Mouse (Mus musculus): ENCODE results near the gene Gm20388. TPM values are rescaled to one million over a fixed set of nuclear protein-coding genes. Genes with fewer than 3 reads are reported as not detected.

The Gm20388 gene
- polyA plus RNA-seq, 1 experiment from 2014 or later: 5.3 TPM

GRCm38 (mm10) chr8:121392482-121392881 is 1481.8 kb downstream of the Gm20388 start:
- no peaks in the 10 kb centered on the region for H3K9me3 ChIP-seq (ENCODE audit: control insufficient read depth, low read length)
- H3K36me3 ChIP-seq (ENCODE audit: control insufficient read depth, insufficient read depth, low read length): no peaks in the 10 kb centered on the region
- peaks cover 37% of the 10 kb centered on the region for H3K27me3 ChIP-seq (replicated peaks; ENCODE audit: control insufficient read depth, insufficient read depth, low read length)
- DNase-seq (ENCODE audit: low spot score) (no peak), ATAC-seq (replicated peaks; ENCODE audit: low FRiP score) (no peak)
- no peak overlapping the region for H3K9ac ChIP-seq (ENCODE audit: low read depth, low read length)
- no peak overlapping the region for H3K4me3 ChIP-seq (ENCODE audit: low read depth, low read length)
- 46% methylated on average over 10 of the region's 10 CpGs for WGBS
- no peak overlapping the region for H3K4me2 ChIP-seq
- H3K4me1 ChIP-seq (replicated peaks; ENCODE audit: control insufficient read depth, insufficient read depth, low read length): peaks cover 4% of the 10 kb centered on the region; the same call in 1 of the 2 replicates
- no peak overlapping the region for H3K27ac ChIP-seq (ENCODE audit: low read depth, low read length)

GRCm38 (mm10) chr8:121393111-121393510 is 1482.5 kb downstream of the Gm20388 start:
- DNase-seq (ENCODE audit: low spot score): no peak
- peaks cover 37% of the 10 kb centered on the region for H3K27me3 ChIP-seq (replicated peaks; ENCODE audit: control insufficient read depth, insufficient read depth, low read length)
- H3K27ac ChIP-seq (ENCODE audit: low read depth, low read length): no peak overlapping the region
- peaks cover 4% of the 10 kb centered on the region; the same call in 1 of the 2 replicates for H3K4me1 ChIP-seq (replicated peaks; ENCODE audit: control insufficient read depth, insufficient read depth, low read length)
- no peak overlapping the region for H3K9ac ChIP-seq (ENCODE audit: low read depth, low read length)
- ATAC-seq (replicated peaks; ENCODE audit: low FRiP score): no peak
- H3K9me3 ChIP-seq (ENCODE audit: control insufficient read depth, low read length): no peaks in the 10 kb centered on the region
- 8% methylated on average over 9 of the region's 9 CpGs for WGBS
- H3K4me3 ChIP-seq (ENCODE audit: low read depth, low read length): no peak overlapping the region
- H3K4me2 ChIP-seq: no peak overlapping the region
- no peaks in the 10 kb centered on the region for H3K36me3 ChIP-seq (ENCODE audit: control insufficient read depth, insufficient read depth, low read length)

GRCm38 (mm10) chr8:121394686-121395085 is 1484.0 kb downstream of the Gm20388 start:
- Histone ChIP-seq H3K4me1 (replicated peaks; ENCODE audit: control insufficient read depth, insufficient read depth, low read length) (peaks cover 4% of the 10 kb centered on the region; the same call in 1 of the 2 replicates), H3K9ac (ENCODE audit: low read depth, low read length) (no peak overlapping the region), H3K27ac (ENCODE audit: low read depth, low read length) (no peak overlapping the region), H3K36me3 (ENCODE audit: control insufficient read depth, insufficient read depth, low read length) (no peaks in the 10 kb centered on the region), H3K9me3 (ENCODE audit: control insufficient read depth, low read length) (no peaks in the 10 kb centered on the region), H3K4me2 (no peak overlapping the region), H3K27me3 (replicated peaks; ENCODE audit: control insufficient read depth, insufficient read depth, low read length) (peaks cover 37% of the 10 kb centered on the region), H3K4me3 (ENCODE audit: low read depth, low read length) (no peak overlapping the region)
- DNase-seq (ENCODE audit: low spot score): no peak
- ATAC-seq (replicated peaks; ENCODE audit: low FRiP score): no peak
- WGBS: 68% methylated on average over 5 of the region's 5 CpGs

- no peak overlapping the region for H3K4me2 ChIP-seq
- no peak for ATAC-seq (replicated peaks; ENCODE audit: low FRiP score)
- no peak overlapping the region for H3K4me3 ChIP-seq (ENCODE audit: low read depth, low read length)
- no peak overlapping the region for H3K9ac ChIP-seq (ENCODE audit: low read depth, low read length)
- no peak overlapping the region for H3K27ac ChIP-seq (ENCODE audit: low read depth, low read length)
- H3K36me3 ChIP-seq (ENCODE audit: control insufficient read depth, insufficient read depth, low read length): no peaks in the 10 kb centered on the region
- H3K9me3 ChIP-seq (ENCODE audit: control insufficient read depth, low read length): no peaks in the 10 kb centered on the region
- peaks cover 36% of the 10 kb centered on the region for H3K27me3 ChIP-seq (replicated peaks; ENCODE audit: control insufficient read depth, insufficient read depth, low read length)
- WGBS: 68% methylated on average over 11 of the region's 11 CpGs
- no peak for DNase-seq (ENCODE audit: low spot score)
- peaks cover 4% of the 10 kb centered on the region; the same call in 1 of the 2 replicates for H3K4me1 ChIP-seq (replicated peaks; ENCODE audit: control insufficient read depth, insufficient read depth, low read length)
Observed at GRCm38 (mm10) chr8:121395316-121395715, 1484.7 kb downstream of the Gm20388 start.

GRCm38 (mm10) chr8:121396151-121396550 is 1485.5 kb downstream of the Gm20388 start:
- no peaks in the 10 kb centered on the region for H3K9me3 ChIP-seq (ENCODE audit: control insufficient read depth, low read length)
- no peak overlapping the region for H3K27ac ChIP-seq (ENCODE audit: low read depth, low read length)
- H3K4me2 ChIP-seq: no peak overlapping the region

GRCm38 (mm10) chr8:121397201-121397698 is 1486.6 kb downstream of the Gm20388 start:
- Histone ChIP-seq H3K36me3 (ENCODE audit: control insufficient read depth, insufficient read depth, low read length) (no peaks in the 10 kb centered on the region), H3K27me3 (replicated peaks; ENCODE audit: control insufficient read depth, insufficient read depth, low read length) (peaks cover 24% of the 10 kb centered on the region), H3K4me3 (ENCODE audit: low read depth, low read length) (no peak overlapping the region), H3K9ac (ENCODE audit: low read depth, low read length) (no peak overlapping the region), H3K4me1 (replicated peaks; ENCODE audit: control insufficient read depth, insufficient read depth, low read length) (peaks cover 4% of the 10 kb centered on the region; the same call in 1 of the 2 replicates), H3K4me2 (no peak overlapping the region), H3K27ac (ENCODE audit: low read depth, low read length) (no peak overlapping the region), H3K9me3 (ENCODE audit: control insufficient read depth, low read length) (no peaks in the 10 kb centered on the region)
- WGBS: 67% methylated on average over 10 of the region's 10 CpGs
- no peak for DNase-seq (ENCODE audit: low spot score)
- ATAC-seq (replicated peaks; ENCODE audit: low FRiP score): no peak

More at GRCm38 (mm10) chr8:121396151-121396550, 1485.5 kb downstream of the Gm20388 start:
- Histone ChIP-seq H3K4me3 (ENCODE audit: low read depth, low read length) (no peak overlapping the region), H3K4me1 (replicated peaks; ENCODE audit: control insufficient read depth, insufficient read depth, low read length) (peaks cover 4% of the 10 kb centered on the region; the same call in 1 of the 2 replicates), H3K27me3 (replicated peaks; ENCODE audit: control insufficient read depth, insufficient read depth, low read length) (peaks cover 27% of the 10 kb centered on the region), H3K9ac (ENCODE audit: low read depth, low read length) (no peak overlapping the region), H3K36me3 (ENCODE audit: control insufficient read depth, insufficient read depth, low read length) (no peaks in the 10 kb centered on the region)
- ATAC-seq (replicated peaks; ENCODE audit: low FRiP score): no peak
- WGBS: 51% methylated on average over 11 of the region's 11 CpGs
- no peak for DNase-seq (ENCODE audit: low spot score)

GRCm38 (mm10) chr8:121398081-121398480 is 1487.4 kb downstream of the Gm20388 start:
- no peak for DNase-seq (ENCODE audit: low spot score)
- no peak overlapping the region for H3K4me2 ChIP-seq
- no peak overlapping the region for H3K4me3 ChIP-seq (ENCODE audit: low read depth, low read length)
- H3K9ac ChIP-seq (ENCODE audit: low read depth, low read length): no peak overlapping the region
- peaks cover 15% of the 10 kb centered on the region for H3K27me3 ChIP-seq (replicated peaks; ENCODE audit: control insufficient read depth, insufficient read depth, low read length)
- 59% methylated on average over 6 of the region's 6 CpGs for WGBS
- no peak overlapping the region for H3K27ac ChIP-seq (ENCODE audit: low read depth, low read length)
- H3K9me3 ChIP-seq (ENCODE audit: control insufficient read depth, low read length): no peaks in the 10 kb centered on the region
- ATAC-seq (replicated peaks; ENCODE audit: low FRiP score): no peak
- peaks cover 4% of the 10 kb centered on the region; the same call in 1 of the 2 replicates for H3K4me1 ChIP-seq (replicated peaks; ENCODE audit: control insufficient read depth, insufficient read depth, low read length)
- no peaks in the 10 kb centered on the region for H3K36me3 ChIP-seq (ENCODE audit: control insufficient read depth, insufficient read depth, low read length)

- peaks cover 11% of the 10 kb centered on the region for H3K27me3 ChIP-seq (replicated peaks; ENCODE audit: control insufficient read depth, insufficient read depth, low read length)
- no peak overlapping the region for H3K4me3 ChIP-seq (ENCODE audit: low read depth, low read length)
- H3K4me1 ChIP-seq (replicated peaks; ENCODE audit: control insufficient read depth, insufficient read depth, low read length): peaks cover 4% of the 10 kb centered on the region; the same call in 1 of the 2 replicates
- H3K9ac ChIP-seq (ENCODE audit: low read depth, low read length): no peak overlapping the region
- no peaks in the 10 kb centered on the region for H3K36me3 ChIP-seq (ENCODE audit: control insufficient read depth, insufficient read depth, low read length)
- H3K27ac ChIP-seq (ENCODE audit: low read depth, low read length): no peak overlapping the region
- 84% methylated on average over 20 of the region's 20 CpGs for WGBS
- H3K9me3 ChIP-seq (ENCODE audit: control insufficient read depth, low read length): no peaks in the 10 kb centered on the region
- ATAC-seq (replicated peaks; ENCODE audit: low FRiP score) (no peak), DNase-seq (ENCODE audit: low spot score) (no peak)
- H3K4me2 ChIP-seq: no peak overlapping the region
Observed at GRCm38 (mm10) chr8:121398724-121399123, 1488.1 kb downstream of the Gm20388 start.

GRCm38 (mm10) chr8:121399173-121399572 is 1488.5 kb downstream of the Gm20388 start:
- peaks cover 11% of the 10 kb centered on the region for H3K27me3 ChIP-seq (replicated peaks; ENCODE audit: control insufficient read depth, insufficient read depth, low read length)
- WGBS: 40% methylated on average over 3 of the region's 3 CpGs
- H3K9me3 ChIP-seq (ENCODE audit: control insufficient read depth, low read length): no peaks in the 10 kb centered on the region
- no peak for DNase-seq (ENCODE audit: low spot score)
- H3K4me2 ChIP-seq: no peak overlapping the region
- H3K4me3 ChIP-seq (ENCODE audit: low read depth, low read length): no peak overlapping the region
- no peaks in the 10 kb centered on the region for H3K36me3 ChIP-seq (ENCODE audit: control insufficient read depth, insufficient read depth, low read length)
- H3K4me1 ChIP-seq (replicated peaks; ENCODE audit: control insufficient read depth, insufficient read depth, low read length): peaks cover 4% of the 10 kb centered on the region; the same call in 1 of the 2 replicates
- no peak overlapping the region for H3K27ac ChIP-seq (ENCODE audit: low read depth, low read length)
- no peak for ATAC-seq (replicated peaks; ENCODE audit: low FRiP score)
- no peak overlapping the region for H3K9ac ChIP-seq (ENCODE audit: low read depth, low read length)
